Mouse (Mus musculus): ENCODE measurements around the gene Fbxl17.

DNA sequence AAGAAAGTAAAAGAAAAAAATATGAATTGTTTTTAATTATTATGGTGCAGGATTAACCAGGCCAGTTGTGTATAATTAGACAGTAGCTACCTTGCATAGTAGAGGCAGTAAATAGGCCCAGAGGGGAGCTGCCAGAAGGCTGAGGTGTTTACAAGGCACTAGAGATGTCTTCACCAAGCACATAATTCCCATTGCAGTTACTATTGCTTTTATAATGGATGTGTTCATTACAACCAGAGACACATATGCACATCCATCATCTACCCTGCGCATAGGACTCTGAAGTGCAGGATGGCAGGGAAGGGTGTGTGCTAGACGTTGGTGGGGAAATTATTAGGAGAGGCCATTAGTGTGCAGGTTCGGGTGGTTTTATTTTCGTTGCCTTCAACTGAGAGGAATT is 491.0 kb downstream of the Fbxl17 start:
- TF ChIP-seq MYB (IDR thresholded peaks at IDR 0.05; ENCODE audit: low read depth, low read length) (no peak), POLR2AphosphoS5 (IDR thresholded peaks at IDR 0.05; ENCODE audit: borderline replicate concordance, low read depth, low read length) (no peak), CTCF (IDR thresholded peaks at IDR 0.05 in 2 of 3, conservative IDR thresholded peaks at IDR 0.05 in 1 of 3; ENCODE audit: control insufficient read depth in 1 of 3, insufficient read depth in 1 of 3, low read depth in 2 of 3, low read length in 3 of 3, poor library complexity in 1 of 3, severe bottlenecking in 1 of 3) (no peak), E2F4 (IDR thresholded peaks at IDR 0.05; ENCODE audit: borderline replicate concordance, low read depth, low read length) (no peak), SIN3A (IDR thresholded peaks at IDR 0.05; ENCODE audit: low read length) (no peak), SMC3 (IDR thresholded peaks at IDR 0.05; ENCODE audit: low read depth, low read length) (no peak), MAFK (IDR thresholded peaks at IDR 0.05; ENCODE audit: borderline replicate concordance, low read depth, low read length) (no peak), HCFC1 (IDR thresholded peaks at IDR 0.05; ENCODE audit: low read depth, low read length) (no peak), UBTF (IDR thresholded peaks at IDR 0.05; ENCODE audit: borderline replicate concordance, insufficient read depth, low read depth, low read length) (no peak)

All from MEL (cell line).